Mouse (Mus musculus): ENCODE measurements at regions not wholly inside any gene's neighbourhood (a gene's known extent, or its start where the extent isn't known, plus 50 kb on each side); places are given as distances from the start of the nearest gene placed in this dataset.

- TF ChIP-seq CTCF (IDR thresholded peaks at IDR 0.05; ENCODE audit: insufficient read depth, low read length): no peak
- DNase-seq: no peak
Observed at GRCm38 (mm10) chr1:186407656-186408055, 290.5 kb upstream of the Lyplal1 start.

DNA sequence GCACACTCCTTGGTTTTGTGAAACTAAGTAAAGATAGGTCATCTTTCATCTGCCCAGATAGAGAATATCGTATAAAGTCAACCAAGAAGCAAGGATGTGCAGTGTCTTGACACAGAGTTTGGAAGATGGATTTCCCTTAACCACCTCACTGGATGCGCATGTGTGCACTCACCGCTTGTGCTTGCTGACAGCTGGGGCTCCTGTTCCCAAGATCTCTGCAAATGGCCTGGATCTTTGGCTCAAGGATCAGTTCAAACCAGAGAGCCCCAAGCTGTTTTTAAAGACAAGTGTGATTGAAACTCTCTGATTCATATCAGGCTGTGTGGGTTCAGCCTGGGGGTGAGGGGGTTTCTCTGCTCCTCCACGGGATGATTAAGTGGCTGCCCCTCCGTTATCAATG, 288.6 kb upstream of the Lyplal1 start:
- TF ChIP-seq CTCF (IDR thresholded peaks at IDR 0.05; ENCODE audit: insufficient read depth, low read length) (no peak), POLR2A (IDR thresholded peaks at IDR 0.05; ENCODE audit: borderline replicate concordance, extremely low read depth, low read depth, low read length) (no peak)
- DNase-seq: no peak
- Histone ChIP-seq H3K4me3 (replicated peaks; ENCODE audit: extremely low read depth, low read depth, low read length) (no peak overlapping the region), H3K4me1 (ENCODE audit: control insufficient read depth, insufficient read depth, low read length) (no peaks in the 10 kb centered on the region; the same call in 1 of the 2 replicates)
- 79% methylated on average over 5 of the region's 5 CpGs for WGBS

More at GRCm38 (mm10) chr1:186407656-186408055, 290.5 kb upstream of the Lyplal1 start:
- no peak overlapping the region for H3K4me3 ChIP-seq (replicated peaks; ENCODE audit: extremely low read depth, low read depth, low read length)
- no peaks in the 10 kb centered on the region; the same call in 1 of the 2 replicates for H3K4me1 ChIP-seq (ENCODE audit: control insufficient read depth, insufficient read depth, low read length)
- WGBS: 56% methylated on average over 8 of the region's 8 CpGs

- peaks cover 3% of the 10 kb centered on the region for H3K4me1 ChIP-seq (ENCODE audit: control insufficient read depth, insufficient read depth, low read length)
- WGBS: 29% methylated on average over 8 of the region's 8 CpGs
- no peak for DNase-seq
Observed at GRCm38 (mm10) chr1:186399762-186400161, 282.7 kb upstream of the Lyplal1 start.

GRCm38 (mm10) chr1:186393005-186393404, 275.9 kb upstream of the Lyplal1 start:
- DNase-seq: no peak
- Histone ChIP-seq H3K4me1 (ENCODE audit: control insufficient read depth, insufficient read depth, low read length) (no peaks in the 10 kb centered on the region), H3K4me3 (replicated peaks; ENCODE audit: extremely low read depth, low read depth, low read length) (no peak overlapping the region)
- WGBS: 61% methylated on average over 5 of the region's 5 CpGs
- TF ChIP-seq CTCF (IDR thresholded peaks at IDR 0.05; ENCODE audit: insufficient read depth, low read length) (peak; percentile 32), POLR2A (IDR thresholded peaks at IDR 0.05; ENCODE audit: borderline replicate concordance, extremely low read depth, low read depth, low read length) (no peak)

More at GRCm38 (mm10) chr1:186399762-186400161, 282.7 kb upstream of the Lyplal1 start:
- no peak overlapping the region for H3K4me3 ChIP-seq (replicated peaks; ENCODE audit: extremely low read depth, low read depth, low read length)
- TF ChIP-seq CTCF (IDR thresholded peaks at IDR 0.05; ENCODE audit: insufficient read depth, low read length) (no peak), POLR2A (IDR thresholded peaks at IDR 0.05; ENCODE audit: borderline replicate concordance, extremely low read depth, low read depth, low read length) (no peak)

GRCm38 (mm10) chr1:186384440-186384839, 267.3 kb upstream of the Lyplal1 start:
- Histone ChIP-seq H3K4me1 (ENCODE audit: control insufficient read depth, insufficient read depth, low read length) (no peaks in the 10 kb centered on the region), H3K4me3 (replicated peaks; ENCODE audit: extremely low read depth, low read depth, low read length) (no peak overlapping the region)
- no peak for TF ChIP-seq POLR2A (IDR thresholded peaks at IDR 0.05; ENCODE audit: borderline replicate concordance, extremely low read depth, low read depth, low read length)
- no peak for TF ChIP-seq CTCF (IDR thresholded peaks at IDR 0.05; ENCODE audit: insufficient read depth, low read length)
- DNase-seq: no peak
- 84% methylated on average over 4 of the region's 4 CpGs for WGBS

DNA sequence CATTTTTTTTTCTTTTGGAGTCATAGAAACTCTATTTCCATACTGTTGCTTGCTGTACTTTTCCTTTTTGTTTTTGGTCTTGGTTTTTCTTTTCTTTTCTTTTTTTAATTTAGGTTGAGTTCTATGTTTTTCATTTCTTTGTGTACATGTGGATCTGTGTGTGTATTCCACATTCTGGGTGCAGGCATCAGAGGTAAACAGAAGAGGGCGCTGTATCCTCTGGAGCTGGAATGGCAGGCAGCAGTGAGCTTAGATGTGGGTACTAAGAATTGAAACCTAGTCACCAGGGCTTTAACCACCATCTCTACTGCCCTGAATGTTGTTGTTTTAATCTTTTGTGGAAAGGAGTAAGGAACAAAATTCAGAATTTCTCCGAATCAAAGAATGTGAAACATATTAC, 266.3 kb upstream of the Lyplal1 start:
- H3K4me1 ChIP-seq (ENCODE audit: control insufficient read depth, insufficient read depth, low read length): no peaks in the 10 kb centered on the region
- DNase-seq: no peak
- H3K4me3 ChIP-seq (replicated peaks; ENCODE audit: extremely low read depth, low read depth, low read length): no peak overlapping the region
- 83% methylated on average over 2 of the region's 2 CpGs for WGBS
- no peak for TF ChIP-seq POLR2A (IDR thresholded peaks at IDR 0.05; ENCODE audit: borderline replicate concordance, extremely low read depth, low read depth, low read length)
- TF ChIP-seq CTCF (IDR thresholded peaks at IDR 0.05; ENCODE audit: insufficient read depth, low read length): no peak

DNA sequence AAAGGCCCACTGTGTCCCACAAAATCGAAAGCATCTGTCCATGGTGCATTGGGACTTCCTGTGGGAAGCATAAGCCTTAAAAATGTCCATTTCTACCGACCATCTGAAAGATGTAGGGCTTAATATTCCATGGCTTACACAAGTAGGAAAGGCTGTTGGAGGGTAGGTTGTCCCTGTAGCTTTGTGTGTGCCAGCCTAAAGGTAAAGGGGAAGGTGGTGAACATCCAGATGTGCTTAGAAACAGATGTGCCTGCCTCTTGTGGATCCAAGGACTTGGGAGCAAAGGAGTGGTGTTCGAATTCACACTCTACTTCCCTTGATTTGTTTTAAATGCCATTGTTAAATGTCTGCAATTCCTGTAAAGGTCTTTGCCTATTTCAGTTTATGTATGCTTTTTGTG, 265.9 kb upstream of the Lyplal1 start:
- WGBS: 88% methylated on average over 3 of the region's 3 CpGs
- no peak overlapping the region for H3K4me3 ChIP-seq (replicated peaks; ENCODE audit: extremely low read depth, low read depth, low read length)
- TF ChIP-seq POLR2A (IDR thresholded peaks at IDR 0.05; ENCODE audit: borderline replicate concordance, extremely low read depth, low read depth, low read length) (no peak), CTCF (IDR thresholded peaks at IDR 0.05; ENCODE audit: insufficient read depth, low read length) (no peak)
- H3K4me1 ChIP-seq (ENCODE audit: control insufficient read depth, insufficient read depth, low read length): no peaks in the 10 kb centered on the region
- no peak for DNase-seq

DNA sequence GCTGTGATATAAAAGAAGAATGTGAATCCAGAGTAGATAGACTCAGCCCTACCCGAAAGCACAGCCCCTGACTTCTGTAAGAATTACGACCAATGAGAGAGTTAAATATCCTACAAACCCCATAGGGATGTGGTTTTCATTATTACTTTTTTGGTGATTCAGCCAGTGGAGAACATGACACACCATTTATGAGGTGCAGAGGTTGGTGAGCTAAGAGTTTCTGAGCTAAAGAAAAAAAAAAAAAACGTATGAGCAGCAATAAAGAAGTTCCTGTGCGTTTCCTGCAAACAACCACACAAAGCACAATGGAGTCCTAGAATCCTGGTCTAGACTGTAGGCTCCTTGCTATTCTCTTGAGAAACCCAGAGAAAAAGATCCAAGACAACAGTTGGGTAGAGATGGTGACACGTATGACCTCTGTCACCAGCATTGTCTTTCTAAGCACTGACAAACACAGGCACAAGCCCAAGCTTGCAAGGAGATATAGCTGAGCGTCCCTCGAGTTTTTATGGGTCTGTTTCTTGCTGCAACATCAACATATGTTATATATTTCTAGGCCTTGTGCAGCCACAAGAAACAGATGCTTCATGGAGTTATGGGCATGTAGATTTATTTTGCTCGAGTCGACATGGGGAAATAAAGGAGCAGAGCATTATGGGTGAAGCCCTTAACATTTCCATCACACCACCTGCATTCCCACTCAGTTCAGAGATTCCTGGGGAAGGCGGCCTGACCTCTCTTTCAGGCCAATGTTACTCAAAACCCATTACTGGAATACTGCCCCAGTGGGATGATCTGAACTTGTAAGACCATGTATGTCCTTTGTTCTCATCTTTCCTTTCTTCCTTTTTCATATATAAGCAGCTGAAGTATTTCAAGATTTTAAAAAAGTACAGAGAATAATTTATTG, 263.1 kb upstream of the Lyplal1 start:
- WGBS: 86% methylated on average over 10 of the region's 10 CpGs
- DNase-seq: no peak
- no peak overlapping the region for H3K4me3 ChIP-seq (replicated peaks; ENCODE audit: extremely low read depth, low read depth, low read length)
- TF ChIP-seq POLR2A (IDR thresholded peaks at IDR 0.05; ENCODE audit: borderline replicate concordance, extremely low read depth, low read depth, low read length) (no peak), CTCF (IDR thresholded peaks at IDR 0.05; ENCODE audit: insufficient read depth, low read length) (no peak)
- H3K4me1 ChIP-seq (ENCODE audit: control insufficient read depth, insufficient read depth, low read length): no peaks in the 10 kb centered on the region

GRCm38 (mm10) chr1:186376906-186377623, 260.0 kb upstream of the Lyplal1 start:
- no peak for DNase-seq
- Histone ChIP-seq H3K4me1 (ENCODE audit: control insufficient read depth, insufficient read depth, low read length) (no peaks in the 10 kb centered on the region), H3K4me3 (replicated peaks; ENCODE audit: extremely low read depth, low read depth, low read length) (no peak overlapping the region)
- 67% methylated on average over 9 of the region's 9 CpGs for WGBS
- no peak for TF ChIP-seq POLR2A (IDR thresholded peaks at IDR 0.05; ENCODE audit: borderline replicate concordance, extremely low read depth, low read depth, low read length)
- TF ChIP-seq CTCF (IDR thresholded peaks at IDR 0.05; ENCODE audit: insufficient read depth, low read length): no peak

All from lung, adult 2 months (tissue).